Comparison of ENCODE assay signal across 8 mouse cellular contexts in the genomic region with DNA sequence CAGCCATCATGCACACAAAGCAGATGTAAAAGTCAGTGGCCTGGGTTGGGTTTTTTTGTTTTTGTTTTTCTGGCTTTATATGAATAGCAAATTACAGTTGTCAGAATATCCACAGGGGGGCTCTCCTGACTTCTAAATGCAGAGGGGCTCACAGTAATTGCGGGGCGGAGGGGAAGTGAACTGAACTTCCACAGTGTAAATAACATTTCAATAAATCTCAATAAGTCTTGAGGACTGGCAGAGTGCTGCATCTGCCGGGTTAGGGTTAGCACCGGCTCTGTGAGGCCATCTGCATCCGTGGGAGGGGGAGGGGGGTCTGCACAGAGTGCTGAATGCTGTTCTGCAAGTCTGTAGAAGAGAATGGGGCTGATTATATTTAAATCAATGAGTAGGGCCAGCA. TPM values are rescaled to one million over a fixed set of nuclear protein-coding genes. Genes with fewer than 3 reads are reported as not detected.
DNase-seq lines count a peak whose midpoint lies in the region; ATAC-seq and TF ChIP-seq lines count a peak whose summit lies in the region.

No protein-coding gene starts in this region.

- DNase-seq in layer of hippocampus, adult 11-12 months (ENCODE audit: low spot score), result peak; percentile 43
- DNase-seq in layer of hippocampus, adult 9-10 months (ENCODE audit: low spot score), result no peak
- DNase-seq in hindbrain, postnatal 0 days (ENCODE audit: low spot score), result peak; percentile 89
- peak; percentile 89 for DNase-seq in midbrain, embryonic 14.5 days
- no peak for DNase-seq in T-cell, adult 2 months (ENCODE audit: low spot score)
- DNase-seq in adrenal gland, adult 2 months, result no peak

- no peak overlapping the region for H3K4me3 ChIP-seq in cortical plate, adult 2 months (ENCODE audit: insufficient read depth, low read length)
- H3K4me3 ChIP-seq in hindbrain, postnatal 0 days (ENCODE audit: low read length), result no peak overlapping the region
- no peak overlapping the region for H3K4me3 ChIP-seq in midbrain, embryonic 14.5 days (replicated peaks; ENCODE audit: low read depth, low read length)

- H3K27ac ChIP-seq in cortical plate, adult 2 months (ENCODE audit: insufficient read depth, low read length), result no peak overlapping the region
- H3K27ac ChIP-seq in hindbrain, postnatal 0 days, result no peak overlapping the region
- no peak overlapping the region for H3K27ac ChIP-seq in midbrain, embryonic 14.5 days (replicated peaks; ENCODE audit: low read depth, low read length)

- H3K4me2 ChIP-seq in hindbrain, postnatal 0 days (ENCODE audit: low read depth, low read length), result 0 out of 2 replicates have a peak overlapping the region, but pooled peaks have one; percentile 10
- H3K4me2 ChIP-seq in midbrain, embryonic 14.5 days (ENCODE audit: low read length), result no peak overlapping the region

- no peaks in the 10 kb centered on the region for H3K9me3 ChIP-seq in hindbrain, postnatal 0 days (ENCODE audit: low read length)
- H3K9me3 ChIP-seq in midbrain, embryonic 14.5 days (ENCODE audit: control insufficient read depth, low read length), result no peaks in the 10 kb centered on the region

- peak; percentile 55 for ATAC-seq in hindbrain, postnatal 0 days
- ATAC-seq in midbrain, embryonic 14.5 days (ENCODE audit: low FRiP score, low TSS enrichment), result no peak
- no peak for ATAC-seq in monocyte, adult 5-6 weeks (replicated peaks; ENCODE audit: insufficient number of reproducible peaks, low FRiP score, low TSS enrichment, poor library complexity, severe bottlenecking)

- TF ChIP-seq POLR2A in cortical plate, adult 2 months (IDR thresholded peaks at IDR 0.05; ENCODE audit: extremely low read depth, insufficient read depth, low read length), result no peak

- H3K9ac ChIP-seq in hindbrain, postnatal 0 days (replicated peaks; ENCODE audit: low read length), result no peak overlapping the region
- H3K9ac ChIP-seq in midbrain, embryonic 14.5 days (replicated peaks; ENCODE audit: low read length), result no peak overlapping the region

- H3K27me3 ChIP-seq in hindbrain, postnatal 0 days (ENCODE audit: insufficient read depth, low read length), result no peaks in the 10 kb centered on the region
- H3K27me3 ChIP-seq in midbrain, embryonic 14.5 days (ENCODE audit: control insufficient read depth, insufficient read depth, low read length), result no peaks in the 10 kb centered on the region

- H3K36me3 ChIP-seq in hindbrain, postnatal 0 days (ENCODE audit: insufficient read depth, low read length), result no peaks in the 10 kb centered on the region
- H3K36me3 ChIP-seq in midbrain, embryonic 14.5 days (ENCODE audit: control insufficient read depth, insufficient read depth, low read length), result no peaks in the 10 kb centered on the region

- peak; percentile 40 for TF ChIP-seq CTCF in cortical plate, adult 2 months (IDR thresholded peaks at IDR 0.05; ENCODE audit: extremely low read depth, insufficient read depth, low read length)
- peak; percentile 73 for TF ChIP-seq CTCF in hindbrain, postnatal 0 days (IDR thresholded peaks at IDR 0.05; ENCODE audit: low read depth)

- 6% methylated on average over 5 of the region's 5 CpGs for WGBS in hindbrain, postnatal 0 days
- WGBS in midbrain, embryonic 14.5 days, result 11% methylated on average over 5 of the region's 5 CpGs

- H3K4me1 ChIP-seq in cortical plate, adult 2 months (ENCODE audit: control insufficient read depth, insufficient read depth, low read length), result peaks cover 2% of the 10 kb centered on the region; the same call in 1 of the 2 replicates
- peaks cover 6% of the 10 kb centered on the region; the same call in 1 of the 2 replicates for H3K4me1 ChIP-seq in hindbrain, postnatal 0 days (ENCODE audit: insufficient read depth, low read length)
- peaks cover 7% of the 10 kb centered on the region for H3K4me1 ChIP-seq in midbrain, embryonic 14.5 days (ENCODE audit: control insufficient read depth, insufficient read depth, low read length)

RNA-seq across cellular contexts. Expression of a gene that starts 50.3 kb away (rescaled TPM):
- polyA plus RNA-seq in cortical plate, adult 2 months (2012; rRNA removed), result 26.5 and 26.6 TPM in 2 replicates
- 69.3 and 83.8 TPM in 2 replicates for total RNA-seq in hindbrain, postnatal 0 days (2014; rRNA removed)
- polyA plus RNA-seq in hindbrain, postnatal 0 days (2015; fragmentation: Nextera tagmentation; extraction: Ambion mirVana), result 33.4 and 34.7 TPM in 2 replicates
- polyA plus RNA-seq in midbrain, embryonic 14.5 days (2014; fragmentation: Nextera tagmentation; extraction: Ambion mirVana), result 23.4 and 30.3 TPM in 2 replicates
- 176 to 204 TPM (median 187 TPM) in 3 replicates for total RNA-seq in monocyte, adult 5-6 weeks (2017)
- total RNA-seq in adrenal gland, adult 2 months (2021), result 10 to 100 TPM in 1 of 2 experiments, 1 to 10 TPM in 1; 7.3 to 14.8 TPM
- 12.3 and 14.3 TPM in 2 replicates for polyA plus RNA-seq in adrenal gland, adult 2 months (2012; rRNA removed)

Comparison
In these comparisons a context has a peak if more than half of its experiments do, and no peak if none do; other contexts are left out.
1. DNase-seq: peak in layer of hippocampus, adult 11-12 months (single experiment), hindbrain, postnatal 0 days (single experiment) and midbrain, embryonic 14.5 days (single experiment); none in layer of hippocampus, adult 9-10 months (single experiment), T-cell, adult 2 months (single experiment) and adrenal gland, adult 2 months (single experiment).